Mouse (Mus musculus) intestine, postnatal 0 days (tissue): ENCODE data around the gene Tob2. TPM values are rescaled to one million over a fixed set of nuclear protein-coding genes. Genes with fewer than 3 reads are reported as not detected.

Source experiments
- ATAC-seq: fragments of 200-750 bp; cut with Nextera tagmentation; 2 replicates; pipeline ENCODE4 v1.8.0; 2017; ENCODE audit warnings: mild to moderate bottlenecking, moderate TSS enrichment, moderate library complexity
- H3K27ac ChIP-seq: fragments of 300-500 bp; sonication (generic); 2 replicates; pipeline ENCODE4 v1.5.1; 2014; ENCODE audit warnings: mild to moderate bottlenecking, low read depth, low read length, moderate library complexity
- H3K27me3 ChIP-seq: fragments of 300-500 bp; sonication (generic); replicated peaks from 2 replicates; pipeline ENCODE4 v1.6.1; 2014; ENCODE audit warnings: low read length, mixed read lengths; ENCODE audit not compliant: control insufficient read depth, insufficient read depth
- H3K36me3 ChIP-seq: fragments of 300-500 bp; sonication (generic); 2 replicates; pipeline ENCODE4 v1.6.1; 2014; ENCODE audit warnings: mild to moderate bottlenecking, moderate library complexity; ENCODE audit not compliant: control insufficient read depth, insufficient read depth
- H3K4me1 ChIP-seq: fragments of 300-500 bp; sonication (generic); replicated peaks from 2 replicates; pipeline ENCODE4 v1.6.1; 2014; ENCODE audit warnings: antibody characterized with exemption, low read length, mixed read lengths; ENCODE audit not compliant: control insufficient read depth, insufficient read depth
- H3K4me2 ChIP-seq: fragments of 300-500 bp; sonication (generic); replicated peaks from 2 replicates; pipeline ENCODE4 v1.6.1; 2014; ENCODE audit warnings: low read depth, mild to moderate bottlenecking, moderate library complexity
- H3K4me3 ChIP-seq: fragments of 300-500 bp; sonication (generic); 2 replicates; pipeline ENCODE4 v1.5.1; 2014; ENCODE audit warnings: low read depth, low read length
- H3K9ac ChIP-seq: fragments of 300-500 bp; sonication (generic); 2 replicates; pipeline ENCODE4 v1.6.1; 2014; ENCODE audit warnings: mild to moderate bottlenecking, low read depth, low read length
- H3K9me3 ChIP-seq: fragments of 300-500 bp; sonication (generic); 2 replicates; pipeline ENCODE4 v1.6.1; 2016; ENCODE audit warnings: mixed run types; ENCODE audit not compliant: control insufficient read depth
- CTCF ChIP-seq: sonication (generic); IDR thresholded peaks from 2 replicates; pipeline ENCODE4 v1.5.1; 2016; ENCODE audit warnings: low read depth, mild to moderate bottlenecking, control low read depth, antibody characterized with exemption, moderate library complexity
- WGBS: fragments of 180-500 bp; shearing (Covaris S2); extraction: QIAGEN DNeasy Blood & Tissue Kit; methylation state at CpG from one replicate; pipeline ENCODE4 v1.1.7; 2014; 5-methylcytosine and 5-hydroxymethylcytosine counted together
- polyA plus RNA-seq: library from polyadenylated mRNA; unstranded; fragments of >200 nt; fragmentation: Nextera tagmentation; extraction: Ambion mirVana; gene quantifications from 2 replicates; pipeline ENCODE4 v1.2.1, GENCODE M21; 2015

Gene Tob2
- polyA plus RNA-seq, 1 experiment from 2014 or later = 19.8 TPM

DNA sequence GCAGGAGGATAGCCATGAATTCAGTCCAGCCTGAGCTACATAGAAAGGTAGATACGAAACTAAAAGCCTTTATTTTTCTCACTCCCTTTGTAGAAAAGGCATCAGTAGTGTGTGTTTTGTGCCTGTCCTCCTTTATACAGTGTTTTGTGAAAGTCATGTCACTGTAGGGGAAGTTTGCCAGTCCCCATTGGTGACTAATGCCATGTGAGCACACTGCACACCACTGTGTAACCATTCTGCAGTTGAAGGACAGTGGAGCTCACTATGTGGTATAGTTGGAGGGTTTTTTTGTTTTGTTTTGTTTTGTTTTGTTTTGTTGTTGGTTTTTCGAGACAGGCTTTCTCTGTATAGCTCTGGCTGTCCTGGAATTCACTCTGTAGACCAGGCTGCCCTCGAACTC lies 40.2 kb downstream of the Tob2 start:
- H3K4me2 ChIP-seq = no peak overlapping the region
- TF ChIP-seq CTCF = no peak
- H3K9me3 ChIP-seq = no peaks in the 10 kb centered on the region
- ATAC-seq = no peak
- H3K27me3 ChIP-seq = no peaks in the 10 kb centered on the region
- no peak overlapping the region for H3K4me3 ChIP-seq
- no peak overlapping the region for H3K27ac ChIP-seq
- 0 out of 2 replicates have a peak, but pooled peaks cover 2% of the 10 kb centered on the region for H3K4me1 ChIP-seq
- WGBS = 90% methylated on average over 3 of the region's 3 CpGs
- H3K36me3 ChIP-seq = peaks cover 60% of the 10 kb centered on the region
- no peak overlapping the region for H3K9ac ChIP-seq

DNA sequence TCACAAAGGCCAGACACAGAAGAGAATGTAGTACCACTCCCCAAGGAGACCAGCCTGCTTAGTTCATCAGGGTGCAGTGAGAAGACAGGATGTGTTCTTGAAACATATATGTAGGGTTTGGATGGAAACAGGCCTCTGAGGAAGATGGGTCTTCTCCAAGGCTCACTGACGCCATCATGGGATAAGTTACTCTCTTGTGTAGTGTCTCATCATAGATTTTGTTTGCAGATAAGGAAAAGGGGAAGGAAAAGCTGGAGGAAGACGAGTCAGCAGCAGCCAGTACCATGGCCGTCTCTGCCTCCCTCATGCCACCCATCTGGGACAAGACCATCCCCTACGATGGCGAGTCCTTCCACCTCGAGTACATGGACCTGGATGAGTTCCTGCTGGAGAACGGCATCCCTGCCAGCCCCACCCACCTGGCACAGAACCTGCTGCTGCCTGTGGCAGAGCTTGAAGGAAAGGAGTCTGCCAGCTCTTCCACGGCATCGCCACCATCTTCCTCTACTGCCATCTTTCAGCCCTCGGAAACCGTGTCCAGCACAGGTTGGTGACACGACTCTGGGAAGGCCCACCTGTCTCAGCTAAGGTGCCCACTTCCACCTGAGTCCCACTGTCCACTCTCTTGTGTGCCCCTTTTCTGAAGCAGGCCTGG lies 43.8 kb downstream of the Tob2 start:
- 91% methylated on average over 12 of the region's 12 CpGs for WGBS
- 0 out of 2 replicates have a peak, but pooled peaks cover 2% of the 10 kb centered on the region for H3K4me1 ChIP-seq
- TF ChIP-seq CTCF = no peak
- no peaks in the 10 kb centered on the region for H3K27me3 ChIP-seq
- no peak overlapping the region for H3K4me2 ChIP-seq
- no peak overlapping the region for H3K27ac ChIP-seq
- no peak for ATAC-seq
- no peak overlapping the region for H3K9ac ChIP-seq
- H3K36me3 ChIP-seq = peaks cover 38% of the 10 kb centered on the region
- H3K4me3 ChIP-seq = no peak overlapping the region
- H3K9me3 ChIP-seq = no peaks in the 10 kb centered on the region

DNA sequence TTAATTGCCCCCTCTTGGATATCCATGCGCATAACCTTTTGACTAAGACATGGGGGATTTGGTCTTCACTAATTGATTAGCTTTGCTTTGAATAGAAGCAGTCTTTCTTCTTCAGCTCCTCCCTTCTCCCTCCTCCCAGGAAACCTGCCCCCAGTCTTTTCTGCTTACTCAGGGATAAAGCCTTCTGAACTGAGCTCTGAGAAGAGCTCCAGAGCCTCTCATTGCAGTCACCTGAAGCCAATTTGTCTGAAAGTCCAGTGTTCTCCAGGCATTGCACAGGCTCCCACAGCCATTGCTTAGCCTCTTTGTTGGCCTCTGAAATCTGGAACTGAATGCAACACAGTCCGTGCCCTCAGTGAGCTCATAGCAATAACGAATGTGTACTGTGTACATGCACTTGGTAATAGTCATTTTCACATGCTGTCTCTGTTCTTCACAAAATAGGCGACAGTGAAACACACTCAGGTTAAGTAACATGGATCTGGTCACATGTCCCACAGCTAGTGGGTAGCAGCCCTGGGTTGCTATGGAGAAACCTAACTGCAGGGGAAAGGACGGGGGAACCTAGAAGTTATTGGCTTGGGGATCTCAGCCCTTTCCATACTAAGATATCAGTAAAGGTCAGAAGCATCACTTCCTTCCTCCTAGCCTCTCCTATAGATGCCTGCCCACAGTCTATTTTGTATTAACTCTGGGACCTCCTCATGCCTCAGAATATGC lies 44.5 kb downstream of the Tob2 start:
- Histone ChIP-seq H3K27ac (no peak overlapping the region), H3K4me2 (no peak overlapping the region), H3K36me3 (peaks cover 31% of the 10 kb centered on the region), H3K4me3 (no peak overlapping the region), H3K27me3 (no peaks in the 10 kb centered on the region), H3K9me3 (no peaks in the 10 kb centered on the region), H3K4me1 (0 out of 2 replicates have a peak, but pooled peaks cover 2% of the 10 kb centered on the region), H3K9ac (no peak overlapping the region)
- ATAC-seq = no peak
- no peak for TF ChIP-seq CTCF
- WGBS = 75% methylated on average over 5 of the region's 5 CpGs

DNA sequence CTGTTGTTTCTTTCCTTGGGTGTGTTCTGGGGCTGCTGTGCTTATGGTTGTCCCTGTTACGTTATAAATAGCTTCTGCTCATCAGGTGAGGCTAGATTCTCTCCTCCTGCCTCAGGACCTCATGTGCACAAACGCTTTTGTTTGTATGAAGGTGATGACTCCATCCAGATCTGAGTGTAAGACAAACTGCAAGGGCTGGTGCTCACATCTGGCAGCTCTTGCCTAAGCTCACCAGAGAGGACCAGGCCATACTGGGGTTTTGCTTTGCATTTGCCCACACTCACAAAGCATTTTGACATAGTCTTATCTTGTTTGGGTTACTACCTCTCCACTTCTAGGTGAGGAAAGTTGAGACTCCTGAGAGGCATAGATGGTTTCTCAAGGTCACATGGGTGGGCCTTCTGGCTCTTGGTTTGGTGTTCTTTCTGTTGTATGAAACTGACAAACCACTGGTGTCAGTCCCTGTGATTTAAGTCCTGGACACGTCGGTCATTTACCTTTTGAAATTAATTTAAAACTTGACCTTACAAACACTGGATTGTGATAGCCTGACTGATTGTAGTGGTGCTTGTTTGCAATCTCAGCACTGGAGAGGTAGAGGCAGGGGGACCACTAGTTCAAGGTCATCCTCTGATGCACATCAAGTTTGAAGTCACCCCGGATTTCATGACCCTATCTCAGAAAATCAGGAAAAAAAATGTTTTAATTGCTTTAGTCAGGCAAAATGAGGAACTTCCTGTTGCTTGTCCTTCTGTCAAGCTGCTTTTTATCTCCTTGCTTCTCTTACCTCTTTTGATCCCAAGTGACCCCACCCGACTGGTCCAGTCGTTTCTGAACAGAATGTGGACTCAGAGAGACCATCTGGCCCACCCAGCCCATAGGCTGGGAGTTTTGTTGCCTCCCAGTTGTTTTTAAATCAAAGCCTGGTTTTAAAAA lies 45.6 kb downstream of the Tob2 start:
- H3K4me2 ChIP-seq = no peak overlapping the region; the same call in 1 of the 2 replicates
- H3K27me3 ChIP-seq = no peaks in the 10 kb centered on the region
- no peak for ATAC-seq
- H3K9me3 ChIP-seq = no peaks in the 10 kb centered on the region
- WGBS = 54% methylated on average over 7 of the region's 7 CpGs
- H3K9ac ChIP-seq = no peak overlapping the region
- H3K27ac ChIP-seq = 0 out of 2 replicates have a peak overlapping the region, but pooled peaks have one; percentile 15
- H3K4me1 ChIP-seq = 0 out of 2 replicates have a peak, but pooled peaks cover 2% of the 10 kb centered on the region
- no peak for TF ChIP-seq CTCF
- H3K4me3 ChIP-seq = no peak overlapping the region
- peaks cover 23% of the 10 kb centered on the region for H3K36me3 ChIP-seq

DNA sequence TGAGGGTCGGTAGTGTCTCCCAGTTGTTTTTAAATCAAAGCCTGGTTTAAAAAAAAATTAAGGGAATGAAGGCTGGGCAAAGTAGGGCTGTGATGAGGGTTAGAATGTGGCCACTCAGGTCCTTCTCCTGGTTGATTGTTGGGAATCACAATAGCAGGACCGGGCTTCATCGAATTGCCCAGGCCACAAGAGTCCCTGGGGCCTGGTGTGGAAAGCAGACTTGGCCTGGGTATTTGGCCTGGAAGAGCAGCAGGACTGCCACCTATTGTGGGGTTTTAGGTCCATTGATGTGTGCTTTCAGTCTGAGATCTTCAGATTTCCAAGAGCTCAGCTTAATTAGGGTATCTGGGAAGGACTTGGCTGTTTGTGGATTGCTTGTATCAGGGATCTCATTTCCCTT lies 46.3 kb downstream of the Tob2 start:
- Histone ChIP-seq H3K36me3 (peaks cover 18% of the 10 kb centered on the region), H3K9ac (peak overlapping the region; percentile 79; the same call in 1 of the 2 replicates), H3K4me2 (peak overlapping the region; percentile 93), H3K27me3 (no peaks in the 10 kb centered on the region), H3K9me3 (no peaks in the 10 kb centered on the region), H3K4me1 (0 out of 2 replicates have a peak, but pooled peaks cover 2% of the 10 kb centered on the region), H3K4me3 (peak overlapping the region; percentile 72), H3K27ac (no peak overlapping the region)
- no peak for TF ChIP-seq CTCF
- no peak for ATAC-seq
- 56% methylated on average over 3 of the region's 3 CpGs for WGBS
